Mouse (Mus musculus) ovary, postnatal 36 days (tissue): ENCODE measurements around the gene Gdf3.

Experiments used
- DNase-seq: peaks from one replicate; pipeline ENCODE4 v3.0.0; 2022; ENCODE audit warnings: low spot score, mixed read lengths

Gene Gdf3

GRCm38 (mm10) chr6:122565070-122565784, 44.7 kb downstream of the Gdf3 start:
- DNase-seq = no peak

GRCm38 (mm10) chr6:122562463-122562862, 47.4 kb downstream of the Gdf3 start:
- peak; percentile 28 for DNase-seq

GRCm38 (mm10) chr6:122561005-122561404, 48.9 kb downstream of the Gdf3 start:
- no peak for DNase-seq

- peak; percentile 64 for DNase-seq
Observed at GRCm38 (mm10) chr6:122560427-122560826, 49.5 kb downstream of the Gdf3 start.

GRCm38 (mm10) chr6:122556959-122557561, 52.8 kb downstream of the Gdf3 start:
- peak; percentile 32 for DNase-seq
